Mouse (Mus musculus): ENCODE results near the gene Sbno1. TPM values are rescaled to one million over a fixed set of nuclear protein-coding genes. Genes with fewer than 3 reads are reported as not detected.
A peak's percentile ranks its signal among the peaks of the same experiment; 100 is the strongest.

Sbno1 gene
- total RNA-seq, 2 experiments from 2014 or later, result 71.7 to 90.6 TPM

- DNase-seq, result peak; percentile 86
These were observed 19.1 kb upstream of the Sbno1 start for GRCm38 (mm10) chr5:124444661-124445561.

- DNase-seq, result no peak
These were observed 18.4 kb upstream of the Sbno1 start for GRCm38 (mm10) chr5:124444208-124444607.

GRCm38 (mm10) chr5:124442628-124443027 lies 16.8 kb upstream of the Sbno1 start:
- no peak for DNase-seq

GRCm38 (mm10) chr5:124440094-124440701 lies 14.4 kb upstream of the Sbno1 start:
- no peak for DNase-seq

- DNase-seq, result peak; percentile 97
These were observed 13.8 kb upstream of the Sbno1 start, which contains the start of gene Kmt5a for GRCm38 (mm10) chr5:124439447-124440093. Gene Kmt5a, plus strand, starts transcription at chr5:124439930.

GRCm38 (mm10) chr5:124438746-124439145 lies 12.9 kb upstream of the Sbno1 start:
- no peak for DNase-seq

DNA sequence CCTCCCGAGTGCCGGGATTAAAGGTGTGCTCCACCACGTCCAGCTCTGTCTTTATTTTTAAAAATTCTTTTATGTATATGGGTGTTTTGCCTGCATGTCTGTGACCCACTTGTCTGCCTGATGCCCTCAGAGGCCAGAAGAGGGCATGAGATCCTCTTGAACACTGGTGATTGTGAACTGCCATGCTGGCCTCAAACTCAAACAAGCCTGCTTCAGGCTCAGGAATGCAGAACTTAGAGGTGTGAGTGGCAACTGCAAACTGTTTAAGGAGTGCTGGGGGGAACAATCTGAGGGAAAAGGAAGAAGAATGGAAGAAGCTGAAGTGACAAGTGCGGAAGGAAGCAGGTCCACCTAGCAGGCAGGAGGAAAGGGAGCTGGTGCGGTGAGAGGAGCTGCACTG lies 12.4 kb upstream of the Sbno1 start:
- no peak for DNase-seq

GRCm38 (mm10) chr5:124433048-124433447 lies 7.2 kb upstream of the Sbno1 start:
- no peak for DNase-seq

- DNase-seq, result peak; percentile 76
These were observed 6.7 kb upstream of the Sbno1 start for GRCm38 (mm10) chr5:124432398-124433012.

DNA sequence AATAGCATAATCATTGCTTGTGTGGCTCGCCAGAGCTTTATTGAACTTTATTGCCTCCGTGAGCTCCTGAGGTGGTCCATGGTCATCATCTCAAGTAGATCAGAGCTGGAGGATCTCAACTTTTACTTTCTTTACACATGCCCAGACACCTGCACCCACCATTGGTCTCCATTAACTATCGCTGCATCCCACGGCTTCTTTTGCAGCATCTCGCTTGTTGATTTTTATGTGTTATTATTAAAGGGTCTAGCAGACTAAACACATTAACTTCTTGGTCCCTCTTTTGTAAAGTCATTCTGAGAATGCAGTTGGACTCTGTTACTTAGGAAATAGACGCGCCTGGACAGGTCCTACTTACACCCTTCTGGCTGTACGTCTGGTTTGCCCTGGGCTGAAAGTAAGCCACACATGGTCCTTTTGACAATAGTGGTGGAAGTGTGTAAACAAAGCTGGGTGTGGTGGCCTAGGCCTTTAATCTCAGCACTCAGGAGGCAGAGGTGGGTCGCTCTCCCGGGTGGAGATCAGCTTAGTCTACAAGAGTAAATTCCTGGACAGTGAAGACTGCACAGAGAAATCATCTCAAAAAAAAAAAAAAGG lies 772 bp upstream of the Sbno1 start:
- DNase-seq, result no peak

DNA sequence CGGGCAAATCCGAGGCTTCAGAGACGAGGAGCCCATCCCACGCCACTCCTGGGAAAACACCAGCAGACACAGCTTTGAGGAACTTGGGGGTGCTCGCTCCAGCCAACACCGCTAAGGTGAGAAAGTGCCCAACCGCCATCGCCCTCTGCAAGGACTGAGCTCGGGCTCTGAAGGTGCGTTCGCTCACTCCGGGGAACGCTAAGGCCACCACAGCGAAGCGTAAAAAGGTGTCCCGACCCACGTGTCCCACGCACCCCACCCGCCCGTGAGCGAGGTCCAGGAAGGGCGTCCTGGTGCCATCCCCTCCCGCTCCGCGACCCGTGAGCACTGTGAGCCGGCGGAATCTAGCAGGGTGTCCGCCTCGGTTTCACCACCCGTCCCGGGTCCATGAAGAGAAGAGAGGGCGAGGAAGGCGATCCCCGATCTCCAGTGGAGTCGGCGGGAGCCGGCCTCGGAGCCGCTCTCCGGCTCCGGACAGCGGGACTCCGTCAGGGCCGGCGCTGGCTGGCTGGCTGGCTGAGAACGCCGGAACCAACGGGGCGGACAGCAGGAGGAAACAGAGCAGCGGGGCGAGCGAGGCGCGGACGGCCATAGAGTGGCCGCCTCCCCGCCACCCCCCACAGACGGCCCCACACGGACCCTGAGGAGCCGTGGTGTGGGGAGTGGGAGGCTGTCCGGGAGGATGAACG lies 934 bp downstream of the Sbno1 start:
- no peak for DNase-seq

DNA sequence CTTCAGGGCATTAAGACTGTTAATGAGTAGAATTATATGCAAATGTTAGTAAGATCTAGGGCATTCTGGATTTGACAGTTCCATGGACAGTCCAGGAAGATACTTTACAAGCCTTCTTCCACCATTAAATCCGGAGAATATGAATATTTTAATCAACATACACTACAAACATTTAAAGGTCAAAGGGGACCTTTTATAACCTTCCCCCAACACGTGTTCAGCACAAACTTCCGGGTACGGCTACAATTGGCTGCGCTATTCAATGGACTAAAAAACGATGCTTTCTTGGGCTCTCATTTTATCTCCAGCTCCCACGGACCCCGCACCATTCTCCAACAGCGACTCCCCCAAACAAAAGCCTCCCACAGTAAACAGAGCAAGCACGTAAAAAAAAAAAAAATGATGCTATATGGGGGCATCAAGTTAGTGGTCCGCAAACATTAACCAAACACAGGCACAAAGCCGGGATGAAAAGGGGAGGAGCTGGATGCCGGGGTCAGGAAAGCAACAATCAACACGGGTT lies 1.5 kb downstream of the Sbno1 start:
- peak; percentile 46 for DNase-seq

DNA sequence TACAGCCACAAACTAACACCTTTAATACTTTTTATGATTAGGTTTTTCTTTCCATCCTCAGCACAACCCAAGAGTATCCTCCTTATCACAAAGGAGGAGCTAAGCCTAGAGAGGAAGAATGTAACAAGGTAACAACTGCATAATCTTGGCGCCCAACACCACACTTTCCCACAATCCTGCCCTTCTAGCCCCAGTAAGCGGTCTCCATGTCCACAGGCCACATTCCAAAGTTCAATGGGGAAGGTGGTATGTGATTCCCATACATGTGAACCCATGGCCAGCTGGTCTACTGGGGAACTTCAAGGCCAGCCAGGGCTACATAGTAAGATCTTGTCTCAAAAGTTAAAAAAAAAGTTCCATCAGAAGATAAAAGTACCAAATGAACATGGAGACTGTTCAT lies 4.0 kb downstream of the Sbno1 start:
- DNase-seq, result no peak

DNA sequence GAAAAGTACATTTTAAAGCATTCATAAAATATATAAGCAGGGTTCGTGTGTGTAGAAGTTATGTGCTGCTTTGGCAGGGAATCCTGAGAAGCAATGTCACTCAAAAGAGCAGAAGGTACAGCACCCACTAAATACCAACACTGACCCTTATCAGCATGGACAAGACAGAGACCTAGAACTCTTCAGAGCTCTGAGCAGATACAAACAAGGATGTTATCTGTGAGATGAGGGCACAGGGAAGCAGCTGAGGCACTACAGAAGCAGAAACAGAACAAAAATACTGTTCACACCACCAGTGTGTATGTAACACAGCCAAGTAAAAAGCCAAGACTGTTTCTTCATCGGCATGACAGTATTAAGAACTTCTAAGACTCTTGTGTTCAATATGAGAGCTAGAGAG lies 6.9 kb downstream of the Sbno1 start:
- DNase-seq, result no peak

GRCm38 (mm10) chr5:124412163-124412562 lies 13.6 kb downstream of the Sbno1 start:
- no peak for DNase-seq

DNA sequence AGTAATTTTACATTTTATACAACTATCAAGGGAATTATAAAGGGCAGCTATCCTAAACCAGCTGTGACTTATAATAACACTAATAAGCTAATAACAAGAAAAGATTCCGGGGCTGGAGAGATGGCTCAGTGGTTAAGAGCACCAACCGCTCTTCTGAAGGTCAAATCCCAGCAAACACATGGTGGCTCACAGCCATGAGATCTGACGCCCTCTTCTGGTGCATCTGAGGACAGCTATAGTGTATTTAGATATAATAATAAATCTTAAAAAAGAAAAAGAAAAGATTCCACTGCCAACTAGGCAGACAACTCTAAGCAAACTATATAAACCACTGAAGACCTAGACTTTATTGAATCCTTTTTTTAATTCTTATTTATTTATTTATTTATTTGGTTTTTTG lies 15.0 kb downstream of the Sbno1 start:
- DNase-seq, result peak; percentile 24

GRCm38 (mm10) chr5:124393726-124394125 lies 32.1 kb downstream of the Sbno1 start:
- no peak for DNase-seq

- no peak for DNase-seq
These were observed 33.4 kb downstream of the Sbno1 start for GRCm38 (mm10) chr5:124392412-124392811.

- DNase-seq, result no peak
These were observed 37.9 kb downstream of the Sbno1 start for GRCm38 (mm10) chr5:124387932-124388331.

- no peak for DNase-seq
These were observed 45.7 kb downstream of the Sbno1 start for GRCm38 (mm10) chr5:124380121-124380520.

- no peak for DNase-seq
These were observed 48.7 kb downstream of the Sbno1 start for GRCm38 (mm10) chr5:124377149-124377548.
